Mouse (Mus musculus) erythroblast, embryonic 14.5 days (primary cell): ENCODE results near the gene Anapc11.

Experiments
- GATA1 ChIP-seq: IDR thresholded peaks from 2 replicates; pipeline ENCODE4 v1.6.1; 2012; ENCODE audit warnings: low read length, inconsistent platforms, mixed read lengths
- TAL1 ChIP-seq: IDR thresholded peaks from 3 replicates; pipeline ENCODE4 v1.6.1; 2012; ENCODE audit warnings: low read length, inconsistent platforms, mixed read lengths

GRCm38 (mm10) chr11:120627468-120628300 lies 29.5 kb downstream of the Anapc11 start:
- no peak for TF ChIP-seq GATA1
- no peak for TF ChIP-seq TAL1
